Mouse (Mus musculus): ENCODE data around the gene Gm853. TPM values are rescaled to one million over a fixed set of nuclear protein-coding genes. Genes with fewer than 3 reads are reported as not detected.

Gene Gm853
- polyA plus RNA-seq, 1 experiment from 2014 or later: 0.11 TPM

- H3K27me3 ChIP-seq (replicated peaks; ENCODE audit: control insufficient read depth, insufficient read depth, low read length): no peaks in the 10 kb centered on the region
- H3K4me2 ChIP-seq (ENCODE audit: low read length): peak overlapping the region; percentile 66
- no peaks in the 10 kb centered on the region for H3K9me3 ChIP-seq (replicated peaks; ENCODE audit: control insufficient read depth, low read length)
- H3K36me3 ChIP-seq (ENCODE audit: control insufficient read depth, insufficient read depth, low read length): no peaks in the 10 kb centered on the region
- H3K9ac ChIP-seq (ENCODE audit: low read length): peak overlapping the region; percentile 59
- peak; percentile 89 for DNase-seq (ENCODE audit: low spot score)
- ATAC-seq: peak; percentile 80
- 16% methylated on average over 35 of the region's 35 CpGs for WGBS
- peak overlapping the region; percentile 28 for H3K4me3 ChIP-seq (ENCODE audit: low read depth, low read length)
- no peaks in the 10 kb centered on the region for H3K4me1 ChIP-seq (ENCODE audit: control insufficient read depth, insufficient read depth, low read length)
- no peak overlapping the region for H3K27ac ChIP-seq (ENCODE audit: low read depth, low read length)
These were observed 23.2 kb downstream of the Gm853 start for GRCm38 (mm10) chr4:130198694-130199670.

GRCm38 (mm10) chr4:130196542-130196941, 25.7 kb downstream of the Gm853 start:
- no peaks in the 10 kb centered on the region for H3K36me3 ChIP-seq (ENCODE audit: control insufficient read depth, insufficient read depth, low read length)
- H3K27me3 ChIP-seq (replicated peaks; ENCODE audit: control insufficient read depth, insufficient read depth, low read length): no peaks in the 10 kb centered on the region
- WGBS: 73% methylated on average over 8 of the region's 8 CpGs
- DNase-seq (ENCODE audit: low spot score) (no peak), ATAC-seq (no peak)
- no peak overlapping the region for H3K27ac ChIP-seq (ENCODE audit: low read depth, low read length)
- no peaks in the 10 kb centered on the region for H3K9me3 ChIP-seq (replicated peaks; ENCODE audit: control insufficient read depth, low read length)
- no peaks in the 10 kb centered on the region for H3K4me1 ChIP-seq (ENCODE audit: control insufficient read depth, insufficient read depth, low read length)
- H3K4me3 ChIP-seq (ENCODE audit: low read depth, low read length): no peak overlapping the region
- no peak overlapping the region for H3K9ac ChIP-seq (ENCODE audit: low read length)
- H3K4me2 ChIP-seq (ENCODE audit: low read length): no peak overlapping the region

- Histone ChIP-seq H3K9ac (ENCODE audit: low read length) (no peak overlapping the region), H3K27me3 (replicated peaks; ENCODE audit: control insufficient read depth, insufficient read depth, low read length) (no peaks in the 10 kb centered on the region), H3K36me3 (ENCODE audit: control insufficient read depth, insufficient read depth, low read length) (no peaks in the 10 kb centered on the region), H3K9me3 (replicated peaks; ENCODE audit: control insufficient read depth, low read length) (no peaks in the 10 kb centered on the region), H3K4me1 (ENCODE audit: control insufficient read depth, insufficient read depth, low read length) (no peaks in the 10 kb centered on the region), H3K4me3 (ENCODE audit: low read depth, low read length) (no peak overlapping the region), H3K4me2 (ENCODE audit: low read length) (no peak overlapping the region), H3K27ac (ENCODE audit: low read depth, low read length) (no peak overlapping the region)
- WGBS: 77% methylated on average over 13 of the region's 13 CpGs
- no peak for ATAC-seq
- DNase-seq (ENCODE audit: low spot score): no peak
These were observed 26.3 kb downstream of the Gm853 start for GRCm38 (mm10) chr4:130195924-130196323.

GRCm38 (mm10) chr4:130192266-130192665, 29.9 kb downstream of the Gm853 start:
- WGBS: 54% methylated on average over 9 of the region's 9 CpGs
- H3K4me2 ChIP-seq (ENCODE audit: low read length): no peak overlapping the region
- ATAC-seq (no peak), DNase-seq (ENCODE audit: low spot score) (no peak)
- H3K9ac ChIP-seq (ENCODE audit: low read length): no peak overlapping the region
- H3K4me3 ChIP-seq (ENCODE audit: low read depth, low read length): no peak overlapping the region
- H3K27ac ChIP-seq (ENCODE audit: low read depth, low read length): no peak overlapping the region
- H3K36me3 ChIP-seq (ENCODE audit: control insufficient read depth, insufficient read depth, low read length): no peaks in the 10 kb centered on the region
- no peaks in the 10 kb centered on the region for H3K27me3 ChIP-seq (replicated peaks; ENCODE audit: control insufficient read depth, insufficient read depth, low read length)
- H3K4me1 ChIP-seq (ENCODE audit: control insufficient read depth, insufficient read depth, low read length): no peaks in the 10 kb centered on the region
- no peaks in the 10 kb centered on the region for H3K9me3 ChIP-seq (replicated peaks; ENCODE audit: control insufficient read depth, low read length)

GRCm38 (mm10) chr4:130189606-130190005, 32.6 kb downstream of the Gm853 start:
- Histone ChIP-seq H3K27me3 (replicated peaks; ENCODE audit: control insufficient read depth, insufficient read depth, low read length) (no peaks in the 10 kb centered on the region), H3K36me3 (ENCODE audit: control insufficient read depth, insufficient read depth, low read length) (no peaks in the 10 kb centered on the region), H3K27ac (ENCODE audit: low read depth, low read length) (no peak overlapping the region), H3K4me3 (ENCODE audit: low read depth, low read length) (no peak overlapping the region), H3K9me3 (replicated peaks; ENCODE audit: control insufficient read depth, low read length) (no peaks in the 10 kb centered on the region), H3K9ac (ENCODE audit: low read length) (no peak overlapping the region), H3K4me1 (ENCODE audit: control insufficient read depth, insufficient read depth, low read length) (no peaks in the 10 kb centered on the region), H3K4me2 (ENCODE audit: low read length) (no peak overlapping the region)
- DNase-seq (ENCODE audit: low spot score): no peak
- WGBS: 63% methylated on average over 7 of the region's 7 CpGs
- ATAC-seq: no peak

- H3K9ac ChIP-seq (ENCODE audit: low read length): no peak overlapping the region
- H3K27ac ChIP-seq (ENCODE audit: low read depth, low read length): no peak overlapping the region
- no peaks in the 10 kb centered on the region for H3K4me1 ChIP-seq (ENCODE audit: control insufficient read depth, insufficient read depth, low read length)
- H3K9me3 ChIP-seq (replicated peaks; ENCODE audit: control insufficient read depth, low read length): no peaks in the 10 kb centered on the region
- 3% methylated on average over 13 of the region's 13 CpGs for WGBS
- no peak overlapping the region for H3K4me3 ChIP-seq (ENCODE audit: low read depth, low read length)
- H3K4me2 ChIP-seq (ENCODE audit: low read length): 0 out of 2 replicates have a peak overlapping the region, but pooled peaks have one; percentile 10
- no peaks in the 10 kb centered on the region for H3K27me3 ChIP-seq (replicated peaks; ENCODE audit: control insufficient read depth, insufficient read depth, low read length)
- ATAC-seq (peak; percentile 67; the same call in 1 of the 2 replicates), DNase-seq (ENCODE audit: low spot score) (peak; percentile 89)
- no peaks in the 10 kb centered on the region for H3K36me3 ChIP-seq (ENCODE audit: control insufficient read depth, insufficient read depth, low read length)
These were observed 33.3 kb downstream of the Gm853 start for GRCm38 (mm10) chr4:130188806-130189297.

- DNase-seq (ENCODE audit: low spot score) (peak; percentile 57), ATAC-seq (no peak)
- Histone ChIP-seq H3K4me1 (ENCODE audit: control insufficient read depth, insufficient read depth, low read length) (no peaks in the 10 kb centered on the region), H3K4me3 (ENCODE audit: low read depth, low read length) (no peak overlapping the region), H3K4me2 (ENCODE audit: low read length) (no peak overlapping the region), H3K36me3 (ENCODE audit: control insufficient read depth, insufficient read depth, low read length) (no peaks in the 10 kb centered on the region), H3K27me3 (replicated peaks; ENCODE audit: control insufficient read depth, insufficient read depth, low read length) (no peaks in the 10 kb centered on the region), H3K9ac (ENCODE audit: low read length) (no peak overlapping the region), H3K9me3 (replicated peaks; ENCODE audit: control insufficient read depth, low read length) (no peaks in the 10 kb centered on the region), H3K27ac (ENCODE audit: low read depth, low read length) (no peak overlapping the region)
- WGBS: 72% methylated on average over 12 of the region's 12 CpGs
These were observed 35.3 kb downstream of the Gm853 start for GRCm38 (mm10) chr4:130186891-130187290.

GRCm38 (mm10) chr4:130186450-130186849, 35.8 kb downstream of the Gm853 start:
- H3K27ac ChIP-seq (ENCODE audit: low read depth, low read length): no peak overlapping the region
- DNase-seq (ENCODE audit: low spot score) (no peak), ATAC-seq (no peak)
- no peak overlapping the region for H3K4me2 ChIP-seq (ENCODE audit: low read length)
- H3K4me1 ChIP-seq (ENCODE audit: control insufficient read depth, insufficient read depth, low read length): no peaks in the 10 kb centered on the region
- no peaks in the 10 kb centered on the region for H3K27me3 ChIP-seq (replicated peaks; ENCODE audit: control insufficient read depth, insufficient read depth, low read length)
- WGBS: 58% methylated on average over 9 of the region's 9 CpGs
- H3K4me3 ChIP-seq (ENCODE audit: low read depth, low read length): no peak overlapping the region
- no peak overlapping the region for H3K9ac ChIP-seq (ENCODE audit: low read length)
- H3K9me3 ChIP-seq (replicated peaks; ENCODE audit: control insufficient read depth, low read length): no peaks in the 10 kb centered on the region
- H3K36me3 ChIP-seq (ENCODE audit: control insufficient read depth, insufficient read depth, low read length): no peaks in the 10 kb centered on the region

- H3K36me3 ChIP-seq (ENCODE audit: control insufficient read depth, insufficient read depth, low read length): no peaks in the 10 kb centered on the region
- no peak for DNase-seq (ENCODE audit: low spot score)
- 78% methylated on average over 5 of the region's 5 CpGs for WGBS
These were observed 38.3 kb downstream of the Gm853 start for GRCm38 (mm10) chr4:130183879-130184278.

More at GRCm38 (mm10) chr4:130183879-130184278, 38.3 kb downstream of the Gm853 start:
- H3K4me1 ChIP-seq (ENCODE audit: control insufficient read depth, insufficient read depth, low read length): no peaks in the 10 kb centered on the region
- H3K27me3 ChIP-seq (replicated peaks; ENCODE audit: control insufficient read depth, insufficient read depth, low read length): no peaks in the 10 kb centered on the region
- H3K4me3 ChIP-seq (ENCODE audit: low read depth, low read length): no peak overlapping the region
- no peak for ATAC-seq
- H3K9me3 ChIP-seq (replicated peaks; ENCODE audit: control insufficient read depth, low read length): no peaks in the 10 kb centered on the region
- no peak overlapping the region for H3K9ac ChIP-seq (ENCODE audit: low read length)
- H3K4me2 ChIP-seq (ENCODE audit: low read length): no peak overlapping the region
- no peak overlapping the region for H3K27ac ChIP-seq (ENCODE audit: low read depth, low read length)

Measured in forebrain, embryonic 14.5 days (tissue).